Mouse (Mus musculus): ENCODE data around the gene Gm20388. TPM values are rescaled to one million over a fixed set of nuclear protein-coding genes. Genes with fewer than 3 reads are reported as not detected.

Gene Gm20388
- polyA plus RNA-seq, 1 experiment from 2014 or later, result 5.3 TPM

DNA sequence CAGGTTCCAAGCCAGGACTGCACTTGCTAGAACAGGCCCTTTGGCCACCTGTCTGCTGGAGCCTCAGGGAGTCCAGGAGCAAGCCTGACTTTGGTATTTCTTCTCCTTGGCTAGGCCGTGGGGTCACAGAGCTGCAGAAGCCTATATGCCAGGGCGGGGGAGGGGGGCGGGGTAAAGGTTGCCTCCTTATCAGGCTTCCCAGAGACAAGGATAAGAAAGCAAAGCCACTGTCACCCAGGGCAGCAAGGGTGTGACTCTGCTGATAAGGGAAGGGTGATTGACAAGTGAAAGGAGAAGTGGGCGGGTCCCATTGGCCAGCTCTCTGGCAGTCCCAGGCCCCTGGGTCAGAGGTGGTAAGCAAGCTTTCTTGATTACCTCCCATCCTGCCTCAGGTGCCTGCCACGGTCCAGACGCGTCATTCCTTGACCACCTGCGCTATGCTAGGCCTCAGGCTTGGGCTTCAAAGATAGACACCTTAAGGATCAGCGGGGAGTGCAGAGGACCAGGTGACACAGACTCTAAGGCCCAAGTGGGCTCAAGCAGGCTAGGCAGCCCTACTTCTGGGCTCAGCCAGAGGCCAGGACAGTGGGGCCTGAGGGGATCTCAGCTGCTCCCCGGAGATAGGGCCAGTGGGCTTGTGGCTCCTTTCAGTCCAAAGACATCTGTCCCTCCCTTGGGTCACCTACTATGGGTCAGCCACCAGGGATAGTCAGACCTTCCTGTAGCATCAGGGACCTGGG, 565.0 kb downstream of the Gm20388 start:
- DNase-seq (ENCODE audit: low spot score), result peak; percentile 85
- Histone ChIP-seq H3K9ac (ENCODE audit: low read depth, low read length) (peak overlapping the region; percentile 70), H3K36me3 (ENCODE audit: control insufficient read depth, insufficient read depth, low read length) (no peaks in the 10 kb centered on the region), H3K27ac (ENCODE audit: low read depth, low read length) (peak overlapping the region; percentile 91), H3K27me3 (replicated peaks; ENCODE audit: control insufficient read depth, insufficient read depth, low read length) (no peaks in the 10 kb centered on the region), H3K9me3 (ENCODE audit: control insufficient read depth, low read length) (no peaks in the 10 kb centered on the region), H3K4me2 (peak overlapping the region; percentile 56), H3K4me1 (replicated peaks; ENCODE audit: control insufficient read depth, insufficient read depth, low read length) (peaks cover 76% of the 10 kb centered on the region), H3K4me3 (ENCODE audit: low read depth, low read length) (peak overlapping the region; percentile 28)
- peak; percentile 90 for ATAC-seq (replicated peaks; ENCODE audit: low FRiP score)
- 11% methylated on average over 10 of the region's 10 CpGs for WGBS

GRCm38 (mm10) chr8:120476711-120477575, 566.3 kb downstream of the Gm20388 start:
- DNase-seq (ENCODE audit: low spot score) (no peak), ATAC-seq (replicated peaks; ENCODE audit: low FRiP score) (no peak)
- Histone ChIP-seq H3K27me3 (replicated peaks; ENCODE audit: control insufficient read depth, insufficient read depth, low read length) (no peaks in the 10 kb centered on the region), H3K4me1 (replicated peaks; ENCODE audit: control insufficient read depth, insufficient read depth, low read length) (peaks cover 76% of the 10 kb centered on the region), H3K36me3 (ENCODE audit: control insufficient read depth, insufficient read depth, low read length) (no peaks in the 10 kb centered on the region), H3K9me3 (ENCODE audit: control insufficient read depth, low read length) (no peaks in the 10 kb centered on the region), H3K9ac (ENCODE audit: low read depth, low read length) (peak overlapping the region; percentile 70), H3K4me2 (peak overlapping the region; percentile 56), H3K4me3 (ENCODE audit: low read depth, low read length) (no peak overlapping the region), H3K27ac (ENCODE audit: low read depth, low read length) (peak overlapping the region; percentile 91)
- WGBS, result 56% methylated on average over 25 of the region's 25 CpGs

DNA sequence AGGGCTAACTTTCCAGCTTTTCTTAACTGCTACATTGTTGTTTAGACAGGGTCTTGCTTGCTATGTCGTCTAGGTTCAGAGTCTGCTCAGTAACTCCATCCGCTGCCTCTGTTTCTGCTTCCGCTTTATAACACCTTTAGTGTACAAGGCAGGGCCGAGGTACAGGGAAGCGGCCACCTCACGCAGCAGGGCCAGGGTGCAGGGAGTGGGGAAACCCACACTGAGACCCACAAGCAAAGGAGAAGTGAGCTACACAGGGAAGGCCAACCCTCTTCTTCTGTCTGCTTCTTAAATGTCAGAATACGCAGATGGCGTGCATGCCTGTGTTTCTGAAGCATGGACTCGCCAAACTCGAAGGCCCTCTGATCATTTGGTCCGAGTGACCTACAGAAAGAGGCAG, 568.1 kb downstream of the Gm20388 start:
- H3K4me1 ChIP-seq (replicated peaks; ENCODE audit: control insufficient read depth, insufficient read depth, low read length), result peaks cover 69% of the 10 kb centered on the region
- DNase-seq (ENCODE audit: low spot score), result no peak
- no peaks in the 10 kb centered on the region for H3K27me3 ChIP-seq (replicated peaks; ENCODE audit: control insufficient read depth, insufficient read depth, low read length)
- H3K4me3 ChIP-seq (ENCODE audit: low read depth, low read length), result no peak overlapping the region
- peak overlapping the region; percentile 13; the same call in 1 of the 2 replicates for H3K27ac ChIP-seq (ENCODE audit: low read depth, low read length)
- H3K4me2 ChIP-seq, result no peak overlapping the region
- H3K9ac ChIP-seq (ENCODE audit: low read depth, low read length), result no peak overlapping the region
- no peaks in the 10 kb centered on the region for H3K9me3 ChIP-seq (ENCODE audit: control insufficient read depth, low read length)
- whole genome bisulfite sequencing, result 83% methylated on average over 11 of the region's 11 CpGs
- no peaks in the 10 kb centered on the region for H3K36me3 ChIP-seq (ENCODE audit: control insufficient read depth, insufficient read depth, low read length)
- ATAC-seq (replicated peaks; ENCODE audit: low FRiP score), result no peak

DNA sequence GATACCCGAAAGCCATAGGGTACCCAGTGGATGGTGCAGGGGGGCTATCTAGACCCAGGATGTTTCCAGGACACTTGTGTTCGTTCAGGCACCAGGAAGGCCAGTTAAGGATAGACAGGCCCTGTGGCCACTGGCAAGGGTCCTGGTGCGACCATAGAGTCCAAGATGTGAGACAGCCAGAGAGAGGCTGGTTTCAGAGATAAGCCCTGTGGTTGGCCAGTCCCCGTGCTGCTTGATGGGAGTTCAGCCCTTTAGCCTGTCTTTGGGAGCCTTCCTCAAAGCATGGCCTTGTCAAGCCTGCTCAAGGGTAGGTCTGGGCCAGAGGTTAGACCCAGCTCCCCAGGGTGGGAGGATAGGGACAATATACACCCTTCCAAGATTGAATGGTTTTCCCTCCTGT, 569.0 kb downstream of the Gm20388 start:
- H3K9me3 ChIP-seq (ENCODE audit: control insufficient read depth, low read length), result no peaks in the 10 kb centered on the region
- ATAC-seq (replicated peaks; ENCODE audit: low FRiP score), result no peak
- peak overlapping the region; percentile 30; the same call in 1 of the 2 replicates for H3K9ac ChIP-seq (ENCODE audit: low read depth, low read length)
- H3K4me2 ChIP-seq, result peak overlapping the region; percentile 9; the same call in 1 of the 2 replicates
- H3K27ac ChIP-seq (ENCODE audit: low read depth, low read length), result peak overlapping the region; percentile 13; the same call in 1 of the 2 replicates
- no peaks in the 10 kb centered on the region for H3K27me3 ChIP-seq (replicated peaks; ENCODE audit: control insufficient read depth, insufficient read depth, low read length)
- WGBS, result 49% methylated on average over 4 of the region's 4 CpGs
- no peaks in the 10 kb centered on the region for H3K36me3 ChIP-seq (ENCODE audit: control insufficient read depth, insufficient read depth, low read length)
- no peak overlapping the region for H3K4me3 ChIP-seq (ENCODE audit: low read depth, low read length)
- H3K4me1 ChIP-seq (replicated peaks; ENCODE audit: control insufficient read depth, insufficient read depth, low read length), result peaks cover 69% of the 10 kb centered on the region
- DNase-seq (ENCODE audit: low spot score), result no peak

DNA sequence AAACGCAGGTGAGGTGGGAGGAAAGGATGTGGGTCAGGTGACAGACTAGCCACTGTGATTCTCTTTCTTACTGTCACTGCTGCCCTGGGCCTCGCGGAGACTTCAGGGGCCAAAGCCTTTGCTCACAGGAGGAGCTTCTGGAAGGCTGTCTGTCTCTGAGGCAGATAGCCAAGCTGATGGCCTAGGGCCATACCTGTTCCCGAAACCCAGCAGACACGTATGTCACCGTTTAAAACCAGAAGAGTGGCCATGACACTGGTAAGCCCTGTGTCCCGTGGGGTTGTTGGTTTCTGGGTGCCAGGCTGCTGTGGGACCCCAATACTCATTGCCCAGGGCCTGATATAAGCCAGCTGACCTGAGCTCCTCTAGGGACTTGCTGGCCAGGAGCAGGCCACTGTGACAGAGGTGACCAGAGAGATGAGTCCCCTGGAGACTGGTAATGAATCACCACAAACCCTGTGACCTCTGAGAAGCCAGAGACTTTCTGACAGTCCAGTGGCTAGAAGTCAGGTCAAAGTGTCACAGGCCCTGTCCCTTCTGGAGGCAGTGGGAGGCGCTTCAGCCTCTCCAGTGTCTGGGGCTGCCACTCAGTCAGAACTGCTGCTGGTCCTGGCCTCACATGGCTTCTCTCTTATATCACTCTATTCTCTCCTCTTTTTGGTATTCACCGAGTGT, 571.5 kb downstream of the Gm20388 start:
- peaks cover 65% of the 10 kb centered on the region for H3K4me1 ChIP-seq (replicated peaks; ENCODE audit: control insufficient read depth, insufficient read depth, low read length)
- no peaks in the 10 kb centered on the region for H3K9me3 ChIP-seq (ENCODE audit: control insufficient read depth, low read length)
- 75% methylated on average over 9 of the region's 9 CpGs for WGBS
- no peak overlapping the region for H3K4me3 ChIP-seq (ENCODE audit: low read depth, low read length)
- no peaks in the 10 kb centered on the region for H3K36me3 ChIP-seq (ENCODE audit: control insufficient read depth, insufficient read depth, low read length)
- H3K4me2 ChIP-seq, result no peak overlapping the region
- H3K9ac ChIP-seq (ENCODE audit: low read depth, low read length), result no peak overlapping the region
- ATAC-seq (replicated peaks; ENCODE audit: low FRiP score) (no peak), DNase-seq (ENCODE audit: low spot score) (no peak)
- no peak overlapping the region for H3K27ac ChIP-seq (ENCODE audit: low read depth, low read length)
- H3K27me3 ChIP-seq (replicated peaks; ENCODE audit: control insufficient read depth, insufficient read depth, low read length), result no peaks in the 10 kb centered on the region

- ATAC-seq (replicated peaks; ENCODE audit: low FRiP score) (no peak), DNase-seq (ENCODE audit: low spot score) (no peak)
- Histone ChIP-seq H3K27me3 (replicated peaks; ENCODE audit: control insufficient read depth, insufficient read depth, low read length) (no peaks in the 10 kb centered on the region), H3K9ac (ENCODE audit: low read depth, low read length) (peak overlapping the region; percentile 95), H3K36me3 (ENCODE audit: control insufficient read depth, insufficient read depth, low read length) (no peaks in the 10 kb centered on the region), H3K9me3 (ENCODE audit: control insufficient read depth, low read length) (no peaks in the 10 kb centered on the region), H3K27ac (ENCODE audit: low read depth, low read length) (peak overlapping the region; percentile 100), H3K4me2 (peak overlapping the region; percentile 98; the same call in 1 of the 2 replicates), H3K4me3 (ENCODE audit: low read depth, low read length) (no peak overlapping the region), H3K4me1 (replicated peaks; ENCODE audit: control insufficient read depth, insufficient read depth, low read length) (peaks cover 55% of the 10 kb centered on the region)
- WGBS, result 58% methylated on average over 6 of the region's 6 CpGs
Observed at GRCm38 (mm10) chr8:120484460-120484859, 573.8 kb downstream of the Gm20388 start.

- ATAC-seq (replicated peaks; ENCODE audit: low FRiP score) (peak; percentile 1; the same call in 1 of the 2 replicates), DNase-seq (ENCODE audit: low spot score) (no peak)
- no peaks in the 10 kb centered on the region for H3K27me3 ChIP-seq (replicated peaks; ENCODE audit: control insufficient read depth, insufficient read depth, low read length)
- H3K9me3 ChIP-seq (ENCODE audit: control insufficient read depth, low read length), result no peaks in the 10 kb centered on the region
- no peak overlapping the region for H3K4me3 ChIP-seq (ENCODE audit: low read depth, low read length)
- H3K27ac ChIP-seq (ENCODE audit: low read depth, low read length), result peak overlapping the region; percentile 100
- peaks cover 53% of the 10 kb centered on the region for H3K4me1 ChIP-seq (replicated peaks; ENCODE audit: control insufficient read depth, insufficient read depth, low read length)
- peak overlapping the region; percentile 98 for H3K4me2 ChIP-seq
- peak overlapping the region; percentile 95 for H3K9ac ChIP-seq (ENCODE audit: low read depth, low read length)
- WGBS, result 25% methylated on average over 6 of the region's 6 CpGs
- H3K36me3 ChIP-seq (ENCODE audit: control insufficient read depth, insufficient read depth, low read length), result no peaks in the 10 kb centered on the region
Observed at GRCm38 (mm10) chr8:120485116-120485515, 574.5 kb downstream of the Gm20388 start.
